Mouse (Mus musculus) ES-Bruce4 (cell line): ENCODE data around the gene Gm11172. TPM values are rescaled to one million over a fixed set of nuclear protein-coding genes. Genes with fewer than 3 reads are reported as not detected.
A peak's percentile ranks its signal among the peaks of the same experiment; 100 is the strongest.

Experiments
- H3K27ac ChIP-seq: 2 replicates; pipeline ENCODE4 v1.5.1; 2012; ENCODE audit warnings: low read length, inconsistent platforms; ENCODE audit not compliant: insufficient read depth
- H3K27me3 ChIP-seq: 2 replicates; pipeline ENCODE4 v1.6.1; 2012; ENCODE audit warnings: mild to moderate bottlenecking, low read length, inconsistent platforms; ENCODE audit not compliant: control insufficient read depth, poor library complexity, insufficient read depth, severe bottlenecking
- H3K36me3 ChIP-seq: 2 replicates; pipeline ENCODE4 v1.6.1; 2012; ENCODE audit warnings: inconsistent platforms, mild to moderate bottlenecking, low read length, moderate library complexity; ENCODE audit not compliant: control insufficient read depth, poor library complexity, insufficient read depth, severe bottlenecking
- H3K4me1 ChIP-seq: one replicate; pipeline ENCODE4 v1.8.1; 2011; ENCODE audit warnings: low read length; ENCODE audit not compliant: control insufficient read depth, insufficient read depth
- H3K4me3 ChIP-seq: 2 replicates; pipeline ENCODE4 v1.5.1; 2011; ENCODE audit warnings: low read depth, mild to moderate bottlenecking, low read length
- H3K9ac ChIP-seq: 2 replicates; pipeline ENCODE4 v1.6.1; 2012; ENCODE audit warnings: low read depth, mild to moderate bottlenecking, inconsistent platforms; ENCODE audit not compliant: poor library complexity, severe bottlenecking
- H3K9me3 ChIP-seq: replicated peaks from 2 replicates; pipeline ENCODE4 v1.6.1; 2012; ENCODE audit warnings: mild to moderate bottlenecking, low read length, inconsistent platforms; ENCODE audit not compliant: control insufficient read depth, poor library complexity, insufficient read depth, severe bottlenecking
- CTCF ChIP-seq: IDR thresholded peaks from one replicate; pipeline ENCODE4 v1.8.1; 2011; ENCODE audit warnings: low read depth, low read length
- EP300 ChIP-seq: IDR thresholded peaks from 2 replicates; pipeline ENCODE4 v1.6.1; 2011; ENCODE audit warnings: low read depth, low read length; ENCODE audit not compliant: insufficient read depth
- POLR2A ChIP-seq: IDR thresholded peaks from one replicate; pipeline ENCODE4 v1.8.1; 2011; ENCODE audit warnings: low read length; ENCODE audit not compliant: insufficient read depth
- polyA plus RNA-seq: library from polyadenylated mRNA; stranded (reverse); fragments of >200 nt; gene quantifications from 2 replicates; pipeline ENCODE4 v1.2.4, GENCODE M21; 2011; ENCODE audit warnings: low read depth; ENCODE audit not compliant: missing spikeins, insufficient read depth, insufficient read length

Gm11172 gene
- polyA plus RNA-seq, 1 experiment, result not detected

- TF ChIP-seq EP300, result no peak
- TF ChIP-seq POLR2A, result no peak
- no peak for TF ChIP-seq CTCF
- Histone ChIP-seq H3K9ac (no peak overlapping the region), H3K9me3 (no peaks in the 10 kb centered on the region), H3K36me3 (no peaks in the 10 kb centered on the region), H3K4me3 (no peak overlapping the region), H3K27me3 (no peaks in the 10 kb centered on the region), H3K27ac (no peak overlapping the region), H3K4me1 (no peaks in the 10 kb centered on the region)
These were observed 13.1 kb downstream of the Gm11172 start for GRCm38 (mm10) chr16:10825840-10826239.

GRCm38 (mm10) chr16:10827269-10827668, 14.6 kb downstream of the Gm11172 start:
- no peaks in the 10 kb centered on the region for H3K27me3 ChIP-seq
- no peak overlapping the region for H3K9ac ChIP-seq
- no peak overlapping the region for H3K4me3 ChIP-seq
- TF ChIP-seq EP300, result no peak
- no peak overlapping the region for H3K27ac ChIP-seq
- no peaks in the 10 kb centered on the region for H3K4me1 ChIP-seq
- no peaks in the 10 kb centered on the region for H3K9me3 ChIP-seq
- H3K36me3 ChIP-seq, result no peaks in the 10 kb centered on the region

- no peaks in the 10 kb centered on the region for H3K27me3 ChIP-seq
- H3K4me3 ChIP-seq, result no peak overlapping the region
- no peaks in the 10 kb centered on the region for H3K4me1 ChIP-seq
- no peaks in the 10 kb centered on the region for H3K9me3 ChIP-seq
- no peak overlapping the region for H3K27ac ChIP-seq
- H3K36me3 ChIP-seq, result no peaks in the 10 kb centered on the region
- no peak overlapping the region for H3K9ac ChIP-seq
- TF ChIP-seq POLR2A, result no peak
- TF ChIP-seq EP300, result no peak
- TF ChIP-seq CTCF, result no peak
These were observed 15.2 kb downstream of the Gm11172 start for GRCm38 (mm10) chr16:10827766-10828460.

- Histone ChIP-seq H3K27me3 (no peaks in the 10 kb centered on the region), H3K27ac (no peak overlapping the region), H3K9ac (no peak overlapping the region), H3K36me3 (no peaks in the 10 kb centered on the region), H3K4me1 (no peaks in the 10 kb centered on the region), H3K9me3 (no peaks in the 10 kb centered on the region), H3K4me3 (no peak overlapping the region)
- TF ChIP-seq EP300, result no peak
- no peak for TF ChIP-seq POLR2A
- TF ChIP-seq CTCF, result no peak
These were observed 15.7 kb downstream of the Gm11172 start for GRCm38 (mm10) chr16:10828461-10828805.

- Histone ChIP-seq H3K36me3 (no peaks in the 10 kb centered on the region), H3K9me3 (no peaks in the 10 kb centered on the region), H3K27me3 (no peaks in the 10 kb centered on the region), H3K27ac (no peak overlapping the region), H3K4me1 (no peaks in the 10 kb centered on the region), H3K9ac (peak overlapping the region; percentile 48), H3K4me3 (no peak overlapping the region)
- TF ChIP-seq POLR2A, result no peak
- no peak for TF ChIP-seq EP300
- TF ChIP-seq CTCF, result no peak
These were observed 21.8 kb downstream of the Gm11172 start for GRCm38 (mm10) chr16:10834542-10834910.

- no peaks in the 10 kb centered on the region for H3K9me3 ChIP-seq
- H3K4me3 ChIP-seq, result peak within 1 kb of the TSS; percentile 62
- H3K27ac ChIP-seq, result no peak within 1 kb of the TSS
- peak within 1 kb of the TSS; percentile 48 for H3K9ac ChIP-seq
- no peaks in the 10 kb centered on the region for H3K27me3 ChIP-seq
- H3K36me3 ChIP-seq, result no peaks in the 10 kb centered on the region
- no peak for TF ChIP-seq EP300
- TF ChIP-seq POLR2A, result peak; percentile 50
- H3K4me1 ChIP-seq, result no peaks in the 10 kb centered on the region
These were observed 22.3 kb downstream of the Gm11172 start, which contains the start of gene Rmi2 for GRCm38 (mm10) chr16:10834911-10835587. Gene Rmi2, plus strand, starts transcription at chr16:10835059.
